Mouse (Mus musculus) A20 (cell line): ENCODE data around the gene Pygo1.

Experiments
- DNase-seq: peaks from one replicate; pipeline ENCODE4 v3.0.0-alpha.2; 2011; ENCODE audit warnings: low read depth, low spot score

Gene Pygo1

DNA sequence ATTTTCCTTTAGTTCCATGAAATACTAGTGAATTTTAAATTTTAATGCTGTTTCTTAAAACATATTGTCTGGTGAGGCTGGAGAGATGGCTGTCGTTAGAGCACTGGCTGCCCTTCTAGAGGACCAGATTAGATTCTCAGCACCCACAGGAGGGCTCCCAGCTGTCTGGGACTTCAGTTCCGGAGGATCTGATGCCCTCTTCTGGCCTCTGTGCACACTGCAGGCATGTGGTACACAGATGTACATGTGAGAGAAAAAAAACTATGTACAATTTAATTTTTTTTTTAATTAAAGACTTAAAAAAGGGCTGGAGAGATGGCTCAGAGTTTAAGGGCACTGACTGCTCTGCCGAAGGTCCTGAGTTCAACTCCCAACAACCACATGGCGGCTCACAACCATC is 9.9 kb downstream of the Pygo1 start:
- no peak for DNase-seq

DNA sequence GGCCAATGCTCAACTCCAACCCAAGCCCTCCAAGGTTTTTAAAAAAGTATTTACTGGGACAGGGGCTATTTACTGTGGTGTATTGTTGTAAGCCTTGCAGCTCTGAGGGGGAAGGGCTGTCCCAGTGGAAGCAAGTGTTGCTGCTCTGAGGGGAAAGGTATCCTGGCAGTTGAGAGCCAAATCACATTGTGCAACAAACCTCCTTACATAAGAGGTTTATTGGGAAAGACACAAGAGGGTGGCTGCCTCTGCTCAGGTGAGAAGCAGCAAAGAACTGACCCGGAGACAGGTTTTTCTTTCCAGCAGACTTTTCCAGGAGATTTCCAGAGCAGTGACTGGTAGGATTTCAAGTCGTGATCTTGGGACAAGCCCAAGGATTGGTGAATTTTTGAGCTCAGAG is 10.9 kb downstream of the Pygo1 start:
- no peak for DNase-seq

DNA sequence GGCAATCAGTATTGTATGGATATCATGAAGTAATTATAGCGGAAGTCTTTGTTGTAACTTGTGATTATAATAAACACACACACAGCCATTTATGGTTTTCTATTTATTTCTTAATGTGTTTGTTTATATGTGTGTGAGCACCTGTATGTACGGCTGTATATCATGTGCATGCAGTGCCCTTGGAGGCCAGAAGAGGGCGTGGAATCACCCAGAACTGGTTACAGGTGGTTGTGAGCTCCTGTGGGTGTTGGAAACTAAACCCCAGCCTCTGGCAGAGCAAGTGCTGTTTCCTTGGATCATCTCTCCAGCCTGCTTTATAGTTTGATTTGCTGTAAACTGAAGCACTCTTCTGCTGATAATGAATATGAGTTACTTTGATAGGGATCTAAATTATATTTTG is 18.0 kb downstream of the Pygo1 start:
- peak; percentile 47 for DNase-seq

DNA sequence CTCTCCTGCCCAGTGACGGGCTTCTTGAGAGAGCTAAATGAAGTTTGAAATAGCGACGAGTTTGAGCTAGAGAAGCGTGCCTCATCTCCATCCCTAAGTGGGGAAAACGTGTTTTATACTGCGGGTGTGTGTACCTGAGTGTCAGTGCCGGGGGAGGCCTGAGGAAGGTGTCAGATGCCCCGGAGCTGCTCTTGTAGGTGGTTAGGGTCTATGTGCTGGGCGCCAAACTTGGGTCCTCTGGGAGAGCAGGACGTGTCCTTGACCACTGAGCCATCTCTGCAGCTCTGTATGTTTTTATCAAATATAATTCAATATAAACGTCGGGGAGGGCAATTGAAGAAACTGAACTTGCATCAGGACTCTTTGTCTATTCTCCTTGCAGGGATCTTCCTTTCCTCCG is 18.8 kb downstream of the Pygo1 start:
- no peak for DNase-seq

DNA sequence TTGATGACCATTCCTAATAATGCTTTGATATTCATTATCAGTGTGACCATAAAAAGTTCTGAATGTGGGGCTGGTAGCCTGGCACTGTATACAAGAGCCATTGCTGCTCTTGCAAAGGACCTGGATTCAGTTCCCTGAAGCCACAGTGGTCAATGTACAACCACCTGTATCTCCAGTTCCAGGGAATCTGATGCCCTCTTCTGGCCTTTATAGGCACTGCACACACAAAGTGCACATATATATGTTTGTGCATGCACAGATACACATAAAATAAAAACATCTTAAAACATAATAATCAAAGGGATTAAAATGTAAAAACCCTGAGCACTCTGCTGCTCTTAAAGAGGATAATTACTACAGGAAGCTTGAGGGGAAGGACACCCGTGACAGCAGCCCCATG is 21.6 kb downstream of the Pygo1 start:
- no peak for DNase-seq

DNA sequence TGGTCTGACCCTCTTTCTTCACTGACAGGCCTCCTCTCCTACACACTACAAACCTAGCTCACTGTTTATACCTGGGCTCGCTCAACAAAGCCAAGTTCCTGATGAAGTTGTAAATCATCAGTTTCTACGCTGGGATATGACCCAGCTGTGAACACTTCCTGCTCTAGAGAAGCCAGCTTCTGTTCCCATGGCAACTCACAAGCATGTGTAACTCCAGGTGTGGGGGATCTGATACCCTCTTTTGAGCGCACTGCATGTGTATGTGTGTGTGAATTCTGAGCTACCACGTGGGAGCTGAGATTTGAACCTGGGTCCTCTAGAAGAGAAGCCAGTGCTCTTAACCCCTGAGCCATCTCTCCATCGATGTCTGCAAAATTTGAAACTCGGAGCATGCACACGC is 24.1 kb downstream of the Pygo1 start:
- no peak for DNase-seq

DNA sequence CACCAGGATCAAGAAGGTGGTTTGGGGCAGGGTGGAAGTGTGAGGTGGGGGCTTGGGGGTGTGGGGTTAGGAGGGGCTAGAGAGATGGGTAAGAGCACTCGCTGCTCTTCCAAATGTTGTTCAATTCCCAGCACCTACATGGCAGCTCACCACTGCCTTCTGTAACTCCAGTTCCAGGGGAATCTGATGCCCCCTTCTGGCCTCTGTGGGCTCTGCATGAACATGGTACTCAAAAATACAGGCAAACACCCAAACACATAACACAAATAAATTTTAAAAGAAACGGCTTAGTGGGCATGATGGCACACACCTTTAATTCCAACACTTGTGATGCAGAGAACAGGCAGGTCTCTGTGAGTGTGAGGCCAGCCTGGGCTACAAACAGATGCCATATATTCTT is 29.3 kb downstream of the Pygo1 start:
- DNase-seq = peak; percentile 33

DNA sequence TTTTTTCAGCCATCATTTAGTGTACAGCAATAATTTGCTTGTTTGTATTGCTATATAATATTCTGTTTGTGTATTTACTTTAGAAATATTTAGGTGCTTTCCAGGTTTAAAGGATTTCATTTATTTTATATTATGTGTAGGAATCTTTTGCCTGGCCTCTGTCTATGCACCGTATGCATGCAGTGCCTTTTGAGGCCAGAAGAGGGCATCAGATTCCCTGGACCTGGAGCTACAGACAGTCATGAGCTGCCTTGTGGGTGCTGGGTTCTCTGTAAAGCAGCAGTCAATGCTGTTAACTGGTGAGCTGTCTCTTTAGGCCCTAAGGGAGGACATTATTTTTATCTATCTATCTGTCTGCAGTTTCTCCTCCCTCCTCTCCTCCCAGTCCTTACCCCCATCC is 30.1 kb downstream of the Pygo1 start:
- peak; percentile 64 for DNase-seq

DNA sequence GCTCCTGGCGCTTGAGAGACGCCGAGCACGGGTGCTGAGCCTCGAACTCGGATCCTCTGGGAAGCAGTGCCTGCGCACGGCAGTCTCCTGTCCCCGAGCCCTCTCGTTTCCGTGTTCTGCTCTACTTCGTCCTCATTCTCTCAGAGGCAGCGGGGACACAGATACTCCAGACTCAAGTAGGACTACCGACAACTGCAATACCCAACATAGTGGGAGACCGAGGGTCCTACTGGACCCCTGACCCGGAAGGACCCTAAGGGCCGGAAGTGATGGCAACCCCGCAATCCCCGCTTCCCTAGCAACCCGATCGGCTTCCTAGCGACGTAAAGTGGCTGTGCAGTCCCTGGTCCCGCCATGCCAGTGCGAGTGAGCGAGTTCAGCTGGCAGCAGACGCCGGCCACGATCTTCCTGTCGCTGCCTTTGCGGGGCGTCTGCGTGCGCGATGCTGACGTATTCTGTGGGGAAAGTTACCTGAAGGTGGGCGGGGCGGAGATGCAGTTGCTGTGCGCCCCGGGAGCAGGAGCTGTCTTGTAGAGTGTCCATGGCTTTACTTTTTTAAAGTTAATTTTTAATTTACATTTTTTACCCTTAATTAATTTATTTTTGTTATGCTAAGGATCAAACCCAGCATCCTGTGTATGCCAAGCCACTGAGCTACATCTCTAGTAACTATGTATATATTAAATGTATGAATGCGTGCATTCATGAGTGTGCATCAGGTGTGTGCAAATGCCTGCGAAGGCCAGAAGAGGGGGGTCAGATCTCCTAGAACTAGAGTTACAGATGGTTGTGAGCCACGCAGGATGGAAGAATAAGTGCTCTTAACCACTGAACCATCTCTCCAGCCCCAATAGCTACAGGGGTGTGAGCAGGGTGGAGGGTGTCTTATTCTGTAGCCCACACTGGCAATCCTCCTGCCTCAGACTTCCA is 33.3 kb downstream of the Pygo1 start, which contains the start of the genes Dyx1c1 and Gm44503:
Gene Dyx1c1 (plus strand): TSS at position 265 of the 930 bp plus-strand sequence.
Gene Gm44503 (plus strand): TSS at position 332 of the 930 bp plus-strand sequence.
- peak; percentile 85 for DNase-seq

DNA sequence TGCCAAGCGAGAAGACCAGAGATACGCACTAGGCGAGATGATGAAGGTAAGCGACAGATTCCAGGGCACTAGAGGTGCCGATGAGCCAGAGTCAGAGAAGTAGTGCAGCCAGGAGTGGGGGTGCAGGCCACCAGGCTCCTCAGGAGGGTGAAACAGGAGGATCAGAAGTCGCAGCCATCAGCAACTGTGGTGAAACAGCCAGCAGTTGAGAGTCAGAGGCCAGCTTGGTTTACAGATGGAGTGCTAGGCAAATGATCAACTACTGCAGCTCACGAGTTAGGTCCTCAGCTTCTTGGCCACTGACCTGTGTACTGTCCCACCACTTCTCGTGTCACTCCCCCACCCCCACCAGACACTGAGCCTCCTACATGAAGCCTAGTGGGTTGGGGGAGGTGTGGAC is 35.9 kb downstream of the Pygo1 start:
- no peak for DNase-seq

DNA sequence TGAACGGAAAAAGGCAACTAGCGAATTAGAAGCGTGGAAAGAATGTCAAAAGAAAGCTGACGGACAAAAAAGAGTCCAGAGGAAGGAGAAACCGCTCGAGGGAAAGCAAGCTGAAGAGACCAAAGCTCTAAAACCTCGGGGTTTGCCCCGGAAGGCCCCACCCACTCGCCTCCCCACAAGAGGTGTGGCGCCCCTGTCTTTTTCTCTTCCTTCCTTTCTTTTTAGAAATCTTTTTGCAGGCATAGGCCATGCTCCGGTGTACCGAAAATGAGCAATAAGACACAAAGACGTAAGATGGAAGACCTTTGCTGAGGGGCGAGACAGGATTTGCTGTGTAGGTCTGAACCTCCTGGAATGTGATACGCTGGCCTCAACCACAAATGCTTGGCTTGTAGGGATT is 36.5 kb downstream of the Pygo1 start:
- no peak for DNase-seq

DNA sequence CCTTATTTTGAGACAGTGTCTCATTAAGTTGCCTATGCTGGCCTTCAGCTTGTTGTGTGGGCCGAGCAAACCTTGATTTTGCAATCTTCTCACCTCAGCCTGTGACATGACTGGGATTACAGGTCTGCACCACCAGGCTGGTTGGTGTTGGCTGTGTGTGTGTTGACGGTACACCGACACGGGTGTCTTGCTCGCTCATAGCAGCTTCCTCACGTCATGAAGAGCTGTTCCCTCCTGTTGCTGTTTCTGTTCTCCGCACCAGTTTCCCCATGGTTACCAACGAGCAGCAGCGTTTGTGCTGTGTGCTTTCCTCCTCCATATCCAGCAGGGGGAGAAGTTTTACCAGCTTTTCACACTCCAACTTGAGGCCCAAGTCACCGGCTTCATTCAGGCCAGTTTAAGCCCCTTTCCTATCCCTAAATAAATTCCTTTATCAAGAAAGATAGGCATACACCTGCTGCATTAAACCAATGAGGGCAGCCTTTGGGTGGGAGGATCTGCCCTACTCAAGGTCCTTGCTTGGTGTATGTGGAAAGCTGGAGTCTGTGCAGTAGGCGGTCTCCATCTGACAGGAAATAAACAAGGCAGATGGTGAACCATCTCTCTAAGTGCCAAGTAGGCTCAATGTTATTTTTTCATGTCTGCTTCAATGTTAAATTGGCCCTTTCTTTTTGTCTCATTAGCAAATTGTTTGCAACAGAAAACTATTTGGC is 43.1 kb downstream of the Pygo1 start:
- peak; percentile 77 for DNase-seq

DNA sequence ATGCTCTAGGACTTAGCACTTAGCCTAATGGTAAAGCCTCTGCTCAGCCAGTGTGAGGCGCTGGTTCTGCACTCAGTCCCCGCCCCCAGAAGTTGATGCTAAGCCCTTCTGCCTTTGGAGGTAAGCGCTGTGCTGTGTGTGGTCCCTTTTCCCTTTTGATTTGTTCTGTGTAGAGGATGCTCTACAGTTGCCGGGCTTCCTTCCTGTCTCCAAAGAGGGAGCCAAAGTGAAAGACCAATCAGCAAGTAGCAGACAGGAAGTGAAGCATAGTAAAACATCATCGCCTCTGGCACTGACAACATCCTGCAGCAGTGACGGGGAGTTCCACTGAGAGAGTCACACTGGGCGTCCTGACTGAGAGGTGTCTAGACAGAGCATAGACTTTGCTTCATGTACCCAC is 44.4 kb downstream of the Pygo1 start:
- DNase-seq = peak; percentile 28

DNA sequence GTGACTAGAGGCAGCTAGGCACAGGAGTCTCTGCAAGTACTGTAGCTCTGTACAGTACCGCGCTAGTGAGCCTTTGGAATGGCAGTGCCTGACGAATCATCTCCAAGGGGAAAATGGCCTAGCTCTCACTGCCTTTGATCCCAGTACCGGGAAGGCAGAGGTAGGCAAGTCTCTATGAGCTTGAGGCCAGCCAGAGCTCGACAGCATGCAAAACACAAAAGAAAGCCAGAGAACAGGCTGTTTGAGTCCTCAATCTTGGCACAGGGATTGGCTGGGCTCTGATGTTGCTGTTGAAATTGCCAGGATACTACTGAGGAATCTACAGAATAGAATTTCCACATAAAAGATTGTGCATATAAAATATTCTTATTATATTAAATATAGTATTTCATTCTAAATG is 47.0 kb downstream of the Pygo1 start:
- no peak for DNase-seq

DNA sequence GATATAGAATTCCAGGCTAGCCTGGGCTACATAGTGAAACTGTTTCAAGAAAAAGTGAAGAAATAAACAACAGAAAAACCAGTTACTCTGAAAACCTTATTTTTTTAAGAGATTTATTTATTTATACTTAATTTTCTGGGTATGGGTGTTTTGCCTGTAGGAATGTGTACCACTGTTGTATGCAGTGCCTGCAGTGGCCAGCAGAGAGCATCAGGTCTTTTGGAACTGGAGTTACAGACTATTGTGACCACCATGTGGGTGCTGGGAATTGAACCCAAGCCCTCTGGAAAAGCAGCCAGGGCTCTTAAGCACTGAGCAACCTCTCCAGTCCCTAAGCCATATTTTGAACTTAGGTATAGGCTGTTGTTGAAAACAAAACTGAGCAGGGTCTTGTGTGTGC is 47.5 kb downstream of the Pygo1 start:
- no peak for DNase-seq

DNA sequence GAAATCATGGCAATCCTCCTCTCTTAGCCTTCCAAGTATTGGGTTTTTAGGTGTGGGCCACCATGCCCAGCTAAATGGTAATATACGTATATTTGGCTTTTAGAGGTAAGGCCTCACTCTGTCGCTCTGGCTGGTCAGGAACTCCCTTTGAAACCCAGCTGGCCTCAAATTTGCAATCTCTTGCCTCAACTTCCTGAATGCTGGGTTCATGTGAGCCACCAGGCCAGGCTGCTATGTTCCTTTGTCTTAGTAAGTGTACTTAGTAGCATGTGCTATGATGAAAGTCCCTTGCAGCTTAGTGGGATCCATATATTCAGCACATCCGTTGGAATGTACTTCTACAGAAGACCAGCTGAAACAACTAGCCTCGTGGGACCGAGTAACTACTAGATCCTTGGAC is 49.3 kb downstream of the Pygo1 start:
- no peak for DNase-seq

DNA sequence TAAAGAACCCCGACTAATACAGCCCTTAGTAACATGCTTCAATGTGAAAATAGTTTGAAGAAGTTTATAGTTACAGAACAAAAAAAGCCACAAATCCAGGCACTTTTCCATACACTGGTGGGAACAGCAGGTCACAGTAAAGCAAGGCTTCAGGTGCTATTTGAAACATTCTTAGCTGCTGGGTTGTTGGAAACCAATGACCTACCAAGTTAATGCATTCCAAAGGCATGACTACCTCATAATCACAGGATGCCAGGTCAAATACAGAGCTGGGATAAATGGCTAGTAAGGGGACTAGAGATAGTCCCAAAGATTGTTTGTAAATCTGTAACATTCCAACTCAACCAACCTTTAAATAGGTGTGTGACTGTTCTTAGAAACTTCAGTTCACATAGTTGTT is 49.8 kb downstream of the Pygo1 start:
- no peak for DNase-seq

DNA sequence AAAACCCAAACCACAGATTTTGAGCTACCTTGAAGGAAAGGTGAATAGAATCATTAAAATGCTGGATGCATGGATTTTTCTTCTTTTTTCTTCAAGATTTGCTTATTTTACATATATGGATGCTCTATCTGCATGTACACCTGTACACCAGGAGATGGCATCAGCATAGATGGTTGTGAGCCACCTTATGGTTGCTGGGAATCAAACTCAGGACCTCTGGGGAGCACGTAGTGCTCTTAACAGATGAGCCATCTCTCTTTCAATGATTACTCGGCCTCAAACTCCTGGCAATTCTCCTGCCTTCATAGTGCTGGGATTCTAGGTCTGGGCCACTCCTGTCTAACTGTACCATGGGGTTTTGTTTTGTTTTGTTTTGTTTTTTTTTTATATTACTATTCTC is 57.6 kb downstream of the Pygo1 start:
- DNase-seq = peak; percentile 36

DNA sequence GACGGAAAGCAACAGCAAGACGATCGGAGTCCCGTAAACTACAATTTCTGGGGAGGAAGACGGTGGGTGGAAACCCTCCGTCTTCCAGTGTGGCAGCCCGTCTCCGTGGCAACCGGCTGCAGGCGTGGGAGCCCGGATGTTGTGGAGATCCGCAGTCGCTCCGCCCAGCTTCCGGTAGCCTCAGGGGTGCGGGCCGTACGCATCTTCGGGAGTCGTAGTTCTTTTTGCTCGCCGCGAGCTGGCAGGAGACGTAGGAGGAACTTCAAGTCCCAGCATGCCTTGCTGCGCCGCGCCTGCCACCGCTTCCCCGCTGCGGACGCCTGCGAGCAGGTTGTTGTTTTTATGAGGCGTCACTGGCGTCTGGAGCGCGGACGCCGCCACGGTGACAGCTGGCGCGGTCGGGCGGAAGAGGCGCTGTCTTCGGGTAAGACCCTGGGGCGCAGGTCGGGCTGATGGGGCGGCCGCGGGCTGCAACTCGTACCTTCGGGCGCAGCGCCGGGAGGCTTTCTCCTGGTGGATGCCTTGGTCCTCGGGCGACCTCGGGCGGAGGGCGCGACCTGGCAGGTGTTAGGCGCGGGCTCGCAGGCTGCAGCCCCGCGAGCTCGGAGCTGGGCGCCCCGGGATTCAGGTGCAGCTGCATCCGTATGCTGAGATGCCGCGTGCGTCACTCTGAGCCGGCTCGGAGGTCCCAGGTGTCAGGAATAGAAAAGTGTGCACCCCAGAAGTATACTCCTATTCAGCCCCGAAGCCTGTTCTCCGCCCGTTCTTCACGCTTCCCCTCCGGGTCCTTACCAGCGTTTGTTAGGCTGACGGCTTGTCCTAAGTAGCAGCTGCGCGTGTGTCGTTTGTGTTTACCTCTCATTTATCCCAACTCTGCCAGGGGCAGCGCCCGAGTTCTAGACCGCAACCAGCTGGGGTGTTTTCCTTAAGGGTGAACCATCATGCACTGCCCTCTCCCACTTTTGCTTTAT is 60.1 kb downstream of the Pygo1 start, which contains the start of the genes Ccpg1os and Ccpg1:
Gene Ccpg1os (minus strand): TSS at position 133 of the 971 bp plus-strand sequence.
Gene Ccpg1 (plus strand): TSS at position 180 of the 971 bp plus-strand sequence.
- peak; percentile 98 for DNase-seq

DNA sequence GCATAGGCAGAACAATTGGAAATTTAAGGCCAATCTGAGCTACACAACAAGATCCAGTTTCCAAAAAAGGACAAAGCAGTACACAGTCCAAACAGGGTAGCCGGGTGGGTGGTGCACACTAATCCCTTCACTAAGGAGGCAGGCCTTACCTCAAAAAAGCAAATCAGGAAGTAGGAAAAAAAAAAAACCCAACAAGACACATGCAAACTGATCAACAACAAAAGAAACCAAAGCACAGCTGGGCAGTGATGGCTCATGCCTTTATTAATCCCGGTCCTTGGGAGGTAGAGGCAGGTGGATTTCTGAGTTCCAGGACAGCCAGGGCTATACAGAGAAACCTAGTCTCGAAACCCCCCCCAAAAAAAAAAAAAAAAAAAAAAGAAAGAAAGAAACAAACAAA is 62.3 kb downstream of the Pygo1 start:
- DNase-seq = peak; percentile 56

DNA sequence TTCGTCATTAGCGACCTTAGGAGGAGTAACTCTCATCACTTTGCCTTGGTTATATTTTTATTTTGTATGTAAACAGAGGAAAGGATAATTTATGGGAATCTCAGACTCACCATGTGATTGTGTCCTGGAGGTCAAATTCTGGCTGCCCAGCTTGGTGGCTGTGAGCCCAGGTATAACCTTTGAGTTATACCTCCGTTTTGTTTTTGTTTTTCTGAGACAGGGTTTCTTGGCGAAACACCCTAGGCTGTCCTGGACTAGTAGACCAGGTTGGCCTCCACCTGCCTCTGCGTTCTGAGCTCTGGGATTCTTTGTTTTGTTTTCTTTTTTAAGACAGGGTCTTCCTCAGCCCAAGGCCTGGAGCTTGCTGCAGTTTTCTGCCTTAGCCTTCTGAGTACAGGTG is 63.3 kb downstream of the Pygo1 start:
- DNase-seq = no peak
